Mouse (Mus musculus): ENCODE measurements around the gene Trim34b.
"Not testable (repeated sequence)": the region's sequence is repeated elsewhere in the genome, so short reads cannot be mapped to it uniquely, and the experiment has no call there.

Gene Trim34b

DNA sequence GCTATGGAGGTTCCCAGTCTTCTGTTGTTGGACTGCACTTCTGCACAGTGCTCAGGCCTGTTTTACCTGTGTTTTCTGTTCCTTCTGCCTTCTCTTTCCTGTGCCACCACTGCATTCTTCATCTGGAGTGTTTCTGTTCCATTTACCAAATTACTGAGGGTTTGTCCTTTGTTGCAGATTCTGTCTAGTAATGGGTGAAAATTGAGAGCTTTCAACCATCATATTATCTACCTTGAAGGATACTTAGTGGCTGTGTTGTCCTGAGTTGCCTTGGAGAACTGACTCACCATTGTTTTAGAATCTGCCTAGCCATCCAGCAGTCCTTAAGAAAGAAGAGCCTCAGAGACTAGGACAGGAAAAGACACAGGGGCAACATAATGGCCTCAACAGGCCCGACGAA lies at the start of gene Trim34b:
Gene Trim34b (plus strand): TSS at position 301 of the 400 bp plus-strand sequence.
- not testable (repeated sequence) for DNase-seq

DNA sequence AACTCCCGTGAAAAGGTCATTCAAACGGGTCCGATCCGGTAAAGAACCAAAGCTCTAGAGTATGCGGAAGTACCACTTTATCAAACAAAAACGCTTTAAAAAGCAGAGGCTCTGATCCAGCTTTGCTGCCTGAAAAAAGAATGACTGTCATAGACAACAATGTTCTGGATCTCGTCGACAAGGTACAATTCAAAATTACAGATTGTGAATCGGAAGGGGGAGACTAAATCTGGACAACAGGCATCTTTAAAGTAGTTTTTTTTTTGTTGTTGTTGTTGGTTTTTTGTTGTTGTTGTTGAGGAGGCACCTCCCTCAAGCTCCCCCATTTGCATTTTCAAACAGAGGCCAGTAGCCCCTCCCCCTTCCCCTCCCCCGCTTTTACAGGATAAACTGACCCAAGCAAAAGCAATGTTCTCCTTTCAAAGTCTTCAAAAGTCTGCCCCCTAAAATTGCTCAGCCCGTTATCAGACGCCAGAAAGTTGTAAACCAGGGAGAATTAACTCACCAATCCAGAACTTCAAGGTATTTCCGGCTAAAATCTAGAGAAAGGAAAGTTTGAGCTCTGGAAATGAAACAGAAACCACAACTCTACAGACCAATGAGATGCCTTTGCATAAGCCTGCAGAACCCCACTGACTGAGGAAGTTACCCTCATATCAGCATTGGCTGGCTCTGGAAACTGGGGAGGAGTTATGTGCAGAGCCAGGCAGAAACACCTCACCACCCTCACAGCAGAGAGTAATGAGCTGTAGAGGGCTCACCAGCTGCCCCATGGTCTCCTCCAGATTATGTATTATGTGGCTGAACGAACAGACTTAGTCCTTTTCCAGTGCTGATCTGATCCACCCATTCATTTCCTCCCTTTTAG lies 41.5 kb upstream of the Trim34b start, which contains the start of gene Trim5:
Gene Trim5 (minus strand): TSS at position 519 of the 868 bp plus-strand sequence.
- not testable (repeated sequence) for DNase-seq

DNA sequence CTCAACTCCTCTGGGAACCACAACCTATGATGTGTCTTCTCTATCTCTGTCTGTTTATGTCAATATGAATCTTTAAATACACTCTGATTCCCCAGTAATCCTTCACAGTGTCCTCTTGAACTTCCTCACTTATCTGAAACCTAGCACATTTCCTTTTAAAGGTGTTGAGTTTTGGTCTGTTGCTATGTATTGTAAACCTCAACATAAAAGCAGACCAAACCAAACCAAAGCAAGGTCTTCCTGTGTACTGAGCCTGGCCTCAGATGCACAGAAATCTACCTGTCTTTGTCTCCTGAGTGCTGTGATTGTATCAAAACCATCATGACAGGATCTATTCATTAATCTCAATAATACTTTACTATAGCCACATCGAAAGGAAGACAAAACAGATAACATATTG lies 38.6 kb upstream of the Trim34b start:
- DNase-seq = no peak

DNA sequence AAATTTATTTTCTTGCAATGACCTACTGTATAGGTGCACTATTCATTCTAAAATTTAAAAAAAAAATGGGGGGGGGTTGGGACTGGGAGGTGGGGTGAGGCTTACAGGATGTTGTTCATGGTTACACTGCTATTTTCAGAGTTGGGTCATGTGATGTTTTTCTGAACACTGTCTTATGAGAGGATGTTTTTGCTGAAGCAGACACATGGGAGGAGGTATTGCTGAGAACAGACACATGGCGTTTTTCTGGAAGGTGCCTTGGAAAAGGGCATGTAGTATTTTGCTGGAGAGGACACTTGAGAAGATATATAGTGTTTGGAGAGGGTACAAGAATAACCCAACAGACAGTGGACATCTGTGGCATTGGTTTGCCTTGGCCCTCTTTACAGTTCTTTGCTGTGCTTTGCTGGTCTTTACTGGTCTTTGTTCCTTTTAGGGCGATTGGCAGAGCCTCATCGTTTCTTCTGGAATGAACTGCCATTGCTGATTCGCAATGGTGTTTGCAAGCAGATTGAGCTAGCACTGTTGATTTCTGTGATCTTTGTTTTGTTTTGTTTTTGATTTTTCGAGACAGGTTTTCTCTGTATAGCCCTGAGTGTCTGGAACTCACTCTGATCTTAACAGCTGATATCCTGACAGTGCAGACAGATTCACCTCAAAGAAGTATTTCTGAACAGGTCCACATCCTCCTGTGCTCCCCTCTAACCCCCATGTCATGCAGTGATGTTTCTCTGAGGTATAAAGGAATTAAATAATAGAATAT lies 37.5 kb upstream of the Trim34b start:
- no peak for DNase-seq

DNA sequence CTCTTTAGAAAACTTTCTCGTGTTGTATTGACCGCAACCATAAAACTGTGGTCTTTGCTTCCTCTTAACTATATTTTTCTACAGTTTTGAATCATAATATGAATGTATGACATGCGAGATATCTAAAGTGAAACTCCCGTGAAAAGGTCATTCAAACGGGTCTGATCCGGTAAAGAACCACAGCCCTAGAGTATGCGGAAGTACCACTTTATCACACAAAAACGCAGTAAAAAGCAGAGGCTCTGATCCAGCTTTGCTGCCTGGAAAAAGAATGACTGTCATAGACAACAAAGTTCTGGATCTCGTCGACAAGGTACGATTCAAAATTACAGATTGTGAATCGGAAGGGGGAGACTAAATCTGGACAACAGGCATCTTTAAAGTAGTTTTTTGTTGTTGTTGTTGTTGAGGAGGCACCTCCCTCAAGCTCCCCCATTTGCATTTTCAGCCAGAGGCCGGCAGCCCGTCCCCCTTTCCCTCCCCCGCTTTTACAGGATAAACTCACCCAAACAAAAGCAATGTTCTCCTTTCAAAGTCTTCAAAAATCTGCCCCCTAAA lies 14.4 kb upstream of the Trim34b start:
- DNase-seq = no peak

DNA sequence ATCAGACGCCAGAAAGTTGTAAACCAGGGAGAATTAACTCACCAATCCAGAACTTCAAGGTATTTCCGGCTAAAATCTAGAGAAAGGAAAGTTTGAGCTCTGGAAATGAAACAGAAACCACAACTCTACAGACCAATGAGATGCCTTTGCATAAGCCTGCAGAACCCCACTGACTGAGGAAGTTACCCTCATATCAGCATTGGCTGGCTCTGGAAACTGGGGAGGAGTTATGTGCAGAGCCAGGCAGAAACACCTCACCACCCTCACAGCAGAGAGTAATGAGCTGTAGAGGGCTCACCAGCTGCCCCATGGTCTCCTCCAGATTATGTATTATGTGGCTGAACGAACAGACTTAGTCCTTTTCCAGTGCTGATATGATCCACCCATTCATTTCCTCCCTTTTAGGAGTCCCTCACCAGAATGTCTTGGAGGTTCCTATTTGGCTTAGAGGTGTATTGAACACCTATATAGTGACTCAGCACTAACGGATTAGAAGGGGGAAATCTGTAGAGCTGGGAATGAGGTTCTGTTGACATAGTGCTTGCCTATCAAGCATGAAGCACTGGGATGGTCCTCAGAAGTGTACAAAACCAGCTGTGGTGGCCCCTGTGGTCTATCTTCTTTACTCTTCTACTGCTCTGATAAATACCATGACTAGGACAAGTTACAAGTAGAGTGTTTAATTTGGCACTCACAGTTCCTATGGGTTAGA lies 13.7 kb upstream of the Trim34b start, which contains the start of gene Trim12a:
Gene Trim12a (minus strand): TSS at position 98 of the 712 bp plus-strand sequence.
- DNase-seq = not testable (repeated sequence)

DNA sequence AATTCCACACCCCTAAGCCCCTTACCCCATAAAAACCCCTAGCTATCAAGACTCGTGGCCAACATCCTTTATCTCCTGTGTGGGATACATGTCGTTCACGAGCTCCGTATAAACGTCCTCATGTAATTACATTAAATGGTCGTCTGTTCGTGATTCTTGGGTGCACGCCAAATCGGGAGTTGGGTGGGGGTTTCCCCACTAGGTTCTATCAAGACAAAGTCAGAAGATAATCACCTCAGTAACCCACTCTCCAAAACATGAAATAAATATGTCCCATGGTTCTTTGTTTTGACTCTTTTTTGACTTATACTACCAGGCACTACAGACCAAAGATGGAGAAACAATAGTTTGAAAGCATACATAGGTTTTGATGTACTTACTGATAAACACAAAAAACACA lies 7.2 kb upstream of the Trim34b start:
- no peak for DNase-seq

DNA sequence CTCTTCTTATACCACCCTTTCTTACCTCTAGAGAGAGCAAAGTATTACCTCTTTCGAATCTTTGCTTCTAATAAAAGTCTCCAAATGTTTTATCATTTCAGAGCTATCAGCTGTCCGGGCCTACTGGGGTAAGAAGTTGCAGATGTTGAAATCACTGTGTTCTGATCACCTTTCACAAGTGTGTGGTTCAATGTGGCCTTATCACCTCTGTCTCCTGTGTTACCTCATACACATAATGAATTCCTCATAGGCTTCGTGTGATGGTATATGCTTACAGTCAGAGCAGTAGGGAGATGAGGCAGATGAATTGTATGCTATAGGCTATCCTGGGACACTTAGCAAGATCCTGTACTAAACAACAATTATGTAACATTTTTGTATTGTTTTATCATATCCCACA lies 6.3 kb downstream of the Trim34b start:
- DNase-seq = not testable (repeated sequence)

DNA sequence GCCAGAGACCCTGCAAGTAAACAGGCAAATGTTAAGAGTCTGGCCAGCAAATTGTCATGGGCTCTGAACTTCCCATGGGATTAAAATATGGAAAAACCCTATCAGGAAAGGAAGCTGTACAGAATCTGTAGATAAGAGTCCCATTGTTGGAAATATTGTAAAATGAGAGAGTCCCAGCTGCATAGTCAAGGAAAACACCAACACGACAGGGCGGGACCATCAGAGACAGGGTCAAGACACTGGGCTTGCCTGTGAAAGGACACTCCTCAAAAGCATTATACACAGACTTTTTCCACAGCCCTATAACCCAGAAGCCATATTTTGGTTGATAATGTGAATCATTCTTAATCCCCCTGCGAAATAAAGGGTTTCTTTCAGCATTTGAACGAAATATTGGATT lies 11.5 kb downstream of the Trim34b start:
- not testable (repeated sequence) for DNase-seq

DNA sequence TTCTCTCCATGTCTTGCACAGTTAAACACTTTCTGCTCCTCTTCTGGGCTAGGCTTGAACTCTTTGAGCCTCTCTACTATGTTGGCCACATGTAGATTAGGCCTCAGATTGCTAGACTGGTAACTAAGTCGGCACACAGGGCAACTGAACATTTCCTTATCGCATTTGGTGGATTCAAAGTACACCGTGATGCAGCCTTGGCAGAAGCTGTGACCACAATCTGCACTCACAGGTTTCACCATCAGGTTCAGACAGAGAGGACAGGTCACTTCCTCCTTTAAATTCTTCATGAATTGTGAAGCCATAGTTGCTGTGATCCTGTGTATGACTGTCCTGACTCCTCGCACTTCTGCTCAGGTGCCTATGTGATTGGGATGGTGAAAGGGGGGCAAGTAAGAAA lies 18.8 kb downstream of the Trim34b start:
- DNase-seq = not testable (repeated sequence)

DNA sequence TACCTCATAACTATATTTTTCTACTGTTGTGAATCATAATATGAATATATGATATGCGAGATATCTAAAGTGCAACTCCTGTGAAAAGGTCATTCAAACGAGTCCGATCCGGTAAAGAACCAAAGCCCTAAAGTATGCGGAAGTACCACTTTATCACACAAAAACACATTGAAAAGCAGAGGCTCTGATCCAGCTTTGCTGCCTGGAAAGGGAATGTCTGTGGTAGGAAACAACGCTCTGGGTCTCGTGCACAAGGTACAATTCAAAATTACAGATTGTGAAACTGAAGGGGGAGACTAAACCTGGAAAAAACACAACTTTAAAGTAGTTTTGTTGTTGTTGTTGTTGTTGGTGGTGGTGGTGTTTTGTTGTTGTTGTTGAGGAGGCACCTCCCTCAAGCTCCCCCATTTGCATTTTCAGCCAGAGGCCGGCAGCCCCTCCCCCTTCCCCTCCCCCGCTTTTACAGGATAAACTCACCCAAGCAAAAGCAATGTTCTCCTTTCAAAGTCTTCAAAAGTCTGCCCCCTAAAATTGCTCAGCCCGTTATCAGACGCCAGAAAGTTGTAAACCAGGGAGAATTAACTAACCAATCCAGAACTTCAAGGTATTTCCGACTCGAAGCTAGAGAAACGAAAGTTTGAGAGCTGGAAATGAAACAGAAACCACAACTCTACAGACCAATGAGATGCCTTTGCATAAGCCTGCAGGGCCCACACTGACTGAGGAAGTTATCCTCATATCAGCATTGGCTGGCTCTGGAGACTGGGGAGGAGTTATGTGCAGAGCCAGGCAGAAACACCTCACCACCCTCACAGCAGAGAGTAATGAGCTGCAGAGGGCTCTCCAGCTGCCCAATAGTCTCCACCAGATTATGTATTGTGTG lies 23.7 kb downstream of the Trim34b start, which contains the start of gene Trim12c:
Gene Trim12c (minus strand): TSS at position 646 of the 883 bp plus-strand sequence.
- DNase-seq = peak; percentile 53 to 61

DNA sequence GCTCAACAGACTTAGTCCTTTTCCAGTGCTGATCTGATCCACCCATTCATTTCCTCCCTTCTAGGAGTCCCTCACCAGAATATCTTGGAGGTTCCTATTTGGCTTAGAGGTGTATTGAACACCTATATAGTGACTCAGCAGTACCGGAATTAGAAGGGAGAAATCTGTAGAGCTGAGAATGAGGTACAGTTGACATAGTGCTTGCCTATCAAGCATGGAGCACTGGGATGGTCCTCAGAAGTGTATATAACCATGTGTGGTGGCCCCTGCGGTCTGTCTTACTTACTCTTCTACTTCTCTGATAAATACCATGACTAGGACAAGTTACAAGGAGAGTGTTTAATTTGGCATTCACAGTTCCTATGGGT lies 24.3 kb downstream of the Trim34b start:
- no peak for DNase-seq

DNA sequence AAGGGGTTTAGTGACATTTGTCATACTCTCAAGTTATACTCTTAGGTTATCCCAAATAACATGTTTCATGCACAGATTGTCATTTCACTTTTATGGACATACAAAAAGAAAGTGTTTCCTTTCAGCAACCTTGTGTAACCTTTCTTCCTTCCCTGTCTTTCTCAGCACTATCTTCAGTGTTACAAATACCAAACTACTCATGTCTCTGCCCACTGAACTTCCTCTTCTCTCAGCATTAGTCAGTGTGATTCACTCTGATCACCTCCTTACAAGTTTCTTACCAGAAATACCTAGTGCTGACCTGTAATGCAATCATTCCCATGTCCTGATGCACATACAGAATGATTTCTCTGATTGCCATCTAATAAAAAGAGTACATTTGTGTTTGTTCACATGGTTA lies 37.1 kb downstream of the Trim34b start:
- no peak for DNase-seq

DNA sequence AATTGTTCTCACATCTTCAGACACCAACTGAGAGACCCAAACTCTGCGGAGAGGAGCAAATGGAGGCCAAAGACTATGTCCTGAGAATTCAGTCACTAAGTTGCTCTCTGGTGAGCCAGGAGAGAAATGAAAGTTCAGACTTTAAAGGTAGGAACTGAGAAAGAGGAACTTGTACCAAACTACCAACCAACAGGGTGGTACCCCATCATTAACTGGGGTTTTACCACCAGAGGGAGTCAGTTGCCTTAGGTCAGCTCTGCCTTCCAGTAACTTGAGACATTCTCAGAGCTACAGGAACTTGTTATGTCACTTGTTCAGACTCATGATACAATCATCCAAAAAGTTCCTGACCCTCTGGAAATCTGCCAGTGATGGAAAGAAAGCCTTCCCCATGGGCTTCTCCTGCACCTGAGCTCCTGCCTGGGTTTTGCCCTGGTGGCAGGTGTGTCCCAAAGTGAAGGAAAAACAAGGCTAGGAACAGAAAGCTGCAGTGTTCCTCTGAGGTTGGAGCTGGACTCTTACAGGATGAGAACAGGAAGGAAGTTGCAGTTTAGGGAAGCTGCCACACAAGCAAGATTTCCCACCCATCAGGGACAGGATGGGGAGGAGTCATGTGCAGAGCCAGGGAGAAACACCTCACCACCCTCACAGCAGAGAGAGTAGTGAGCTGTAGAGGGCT lies 40.6 kb downstream of the Trim34b start, which contains the start of gene Trim30b:
Gene Trim30b (minus strand): TSS at position 149 of the 679 bp plus-strand sequence.
- peak; percentile 17 to 24 for DNase-seq

All from spleen, adult 18-20 months (tissue).